Mouse (Mus musculus) CH12.LX (cell line): ENCODE measurements at regions not wholly inside any gene's neighbourhood (a gene's known extent, or its start where the extent isn't known, plus 50 kb on each side); places are given as distances from the start of the nearest gene placed in this dataset.

Experiments
- DNase-seq: peaks from one replicate; pipeline ENCODE4 v3.0.0-alpha.2; 2013; ENCODE audit errors: extremely low read depth
- H3K27ac ChIP-seq: 2 replicates; pipeline ENCODE4 v1.5.1; 2012; ENCODE audit warnings: low read depth, mild to moderate bottlenecking, control low read depth, moderate library complexity; ENCODE audit not compliant: insufficient read depth
- H3K27me3 ChIP-seq: replicated peaks from 2 replicates; pipeline ENCODE3; 2012; ENCODE audit warnings: inconsistent platforms
- H3K36me3 ChIP-seq, 2 experiments: replicated peaks in 1 of 2; 2 replicates each; pipeline versions ENCODE3 to v1.6.1; 2012; ENCODE audit warnings: inconsistent platforms in 1 of 2, low read length in 1 of 2, mild to moderate bottlenecking in 1 of 2, mixed read lengths in 1 of 2, moderate library complexity in 1 of 2; ENCODE audit not compliant: control insufficient read depth in 1 of 2, insufficient read depth in 1 of 2
- H3K4me1 ChIP-seq, 2 experiments: 2 replicates each; pipeline ENCODE4 v1.6.1; 2012; ENCODE audit warnings: inconsistent platforms in 1 of 2, moderate library complexity in 1 of 2; ENCODE audit not compliant: insufficient read depth in 2 of 2, control insufficient read depth in 1 of 2
- H3K4me2 ChIP-seq: 2 replicates; pipeline ENCODE4 v1.6.1; 2012; ENCODE audit warnings: low read depth, mild to moderate bottlenecking, control low read depth; ENCODE audit not compliant: poor library complexity, insufficient read depth, severe bottlenecking
- H3K4me3 ChIP-seq, 3 experiments: fragments of 150-350 bp in 1 of 3; sonication (generic) in 1 of 3; replicated peaks in 1 of 3; 2 replicates each; pipeline versions ENCODE3 to v1.5.1; 2011 to 2012; ENCODE audit warnings: low read depth in 2 of 3, low read length in 2 of 3, mild to moderate bottlenecking in 2 of 3, moderate library complexity in 2 of 3, control low read depth in 1 of 3, improper control_type of control experiment in 1 of 3, inconsistent platforms in 1 of 3, mixed read lengths in 1 of 3; ENCODE audit not compliant: poor library complexity in 1 of 3
- H3K79me2 ChIP-seq: replicated peaks from 2 replicates; pipeline ENCODE4 v1.6.1; 2012; ENCODE audit warnings: mild to moderate bottlenecking, moderate library complexity; ENCODE audit not compliant: control insufficient read depth, poor library complexity, insufficient read depth, severe bottlenecking; ENCODE audit errors: extremely low read depth
- H3K9ac ChIP-seq: 2 replicates; pipeline ENCODE4 v1.6.1; 2012; ENCODE audit warnings: low read depth, mild to moderate bottlenecking, control low read depth, moderate library complexity; ENCODE audit not compliant: insufficient read depth
- H3K9me3 ChIP-seq: replicated peaks from 2 replicates; pipeline ENCODE3; 2012; ENCODE audit warnings: low read length, inconsistent platforms, mixed read lengths
- CHD1 ChIP-seq: IDR thresholded peaks from 2 replicates; pipeline ENCODE4 v1.6.1; 2012; ENCODE audit warnings: low read depth, low read length, improper control_type of control experiment, inconsistent platforms
- EP300 ChIP-seq: IDR thresholded peaks from 2 replicates; pipeline ENCODE4 v1.6.1; 2011; ENCODE audit warnings: low read length, improper control_type of control experiment
- HCFC1 ChIP-seq: IDR thresholded peaks from 2 replicates; pipeline ENCODE4 v1.6.1; 2012; ENCODE audit warnings: low read depth, mild to moderate bottlenecking, inconsistent platforms, low read length, improper control_type of control experiment
- MAFK ChIP-seq: IDR thresholded peaks from 2 replicates; pipeline ENCODE4 v1.6.1; 2011; ENCODE audit warnings: low read length, improper control_type of control experiment; ENCODE audit not compliant: insufficient replicate concordance
- MAX ChIP-seq: IDR thresholded peaks from 2 replicates; pipeline ENCODE4 v1.6.1; 2011; ENCODE audit warnings: low read length, improper control_type of control experiment
- SIN3A ChIP-seq: IDR thresholded peaks from 2 replicates; pipeline ENCODE4 v1.6.1; 2012; ENCODE audit warnings: low read length, improper control_type of control experiment, inconsistent platforms
- SMC3 ChIP-seq: IDR thresholded peaks from 2 replicates; pipeline ENCODE4 v1.6.1; 2011; ENCODE audit warnings: low read depth, low read length, improper control_type of control experiment
- TCF12 ChIP-seq: IDR thresholded peaks from 2 replicates; pipeline ENCODE4 v1.6.1; 2014; ENCODE audit warnings: low read depth, mild to moderate bottlenecking, inconsistent platforms, low read length, improper control_type of control experiment
- UBTF ChIP-seq: IDR thresholded peaks from 2 replicates; pipeline ENCODE4 v1.6.1; 2012; ENCODE audit warnings: low read depth, mild to moderate bottlenecking, inconsistent platforms, low read length, improper control_type of control experiment, moderate library complexity
- dilution Hi-C: fragments of 300-500 bp; cut with MboI; formaldehyde crosslinking; loops from 2 replicates; pipeline ENCODE4 v1.14.3; 2020; ENCODE audit warnings: low sequenced_read_pairs; ENCODE audit not compliant: extremely low pct_unique_long_range_greater_than_20kb, extremely low pct_ligation_motif_present
- in situ Hi-C: fragments of 300-500 bp; cut with MboI; formaldehyde crosslinking; loops from 3 replicates; pipeline ENCODE4 v1.14.3; 2019; ENCODE audit warnings: low sequenced_read_pairs, low pct_ligation_motif_present, low pct_unique_long_range_greater_than_20kb, mixed read lengths

- Histone ChIP-seq H3K27me3 (no peaks in the 10 kb centered on the region), H3K4me3 (no peak overlapping the region), H3K79me2 (no peaks in the 10 kb centered on the region), H3K27ac (no peak overlapping the region), H3K4me2 (no peak overlapping the region), H3K9ac (no peak overlapping the region), H3K9me3 (no peaks in the 10 kb centered on the region), H3K4me1 (no peaks in the 10 kb centered on the region), H3K36me3 (no peaks in the 10 kb centered on the region)
- dilution Hi-C loops = no loop called here
- in situ Hi-C loops = no loop called here
- no peak for DNase-seq
- TF ChIP-seq HCFC1 = no peak
- no peak for TF ChIP-seq MAX
- TF ChIP-seq MAFK = no peak
Measured at GRCm38 (mm10) chr2:115172111-115172510, 409.4 kb upstream of the BC052040 start.

- Histone ChIP-seq H3K4me2 (no peak overlapping the region), H3K9me3 (no peaks in the 10 kb centered on the region), H3K4me1 (no peaks in the 10 kb centered on the region), H3K79me2 (no peaks in the 10 kb centered on the region), H3K27me3 (no peaks in the 10 kb centered on the region), H3K9ac (no peak overlapping the region), H3K36me3 (no peaks in the 10 kb centered on the region), H3K4me3 (no peak overlapping the region), H3K27ac (no peak overlapping the region)
- no peak for TF ChIP-seq UBTF
- no peak for TF ChIP-seq SMC3
- no peak for DNase-seq
- dilution Hi-C loops = no loop called here
- in situ Hi-C loops = no loop called here
Measured at GRCm38 (mm10) chr2:115177076-115177475, 404.4 kb upstream of the BC052040 start.

- dilution Hi-C loops (no loop called here), in situ Hi-C loops (no loop called here)
- Histone ChIP-seq H3K9ac (no peak overlapping the region), H3K4me3 (no peak overlapping the region), H3K4me2 (no peak overlapping the region), H3K36me3 (no peaks in the 10 kb centered on the region), H3K79me2 (no peaks in the 10 kb centered on the region), H3K27ac (no peak overlapping the region), H3K9me3 (no peaks in the 10 kb centered on the region), H3K27me3 (no peaks in the 10 kb centered on the region), H3K4me1 (no peaks in the 10 kb centered on the region)
- no peak for DNase-seq
- no peak for TF ChIP-seq SIN3A
- no peak for TF ChIP-seq EP300
- TF ChIP-seq CHD1 = no peak
- no peak for TF ChIP-seq TCF12
- no peak for TF ChIP-seq MAFK
- no peak for TF ChIP-seq UBTF
Measured at GRCm38 (mm10) chr2:115177896-115178295, 403.6 kb upstream of the BC052040 start.
